Mouse (Mus musculus) C2C12 (cell line): Measurements from ENCODE around the gene Trpm2. TPM values are rescaled to one million over a fixed set of nuclear protein-coding genes. Genes with fewer than 3 reads are reported as not detected.
"Not testable (repeated sequence)": the region's sequence is repeated elsewhere in the genome, so short reads cannot be mapped to it uniquely, and the experiment has no call there.

Experiments
- H3K27me3 ChIP-seq: one replicate; pipeline ENCODE4 v1.6.1; 2011; ENCODE audit not compliant: control insufficient read depth, insufficient read depth, insufficient read length
- H3K36me3 ChIP-seq: one replicate; pipeline ENCODE4 v1.6.1; 2011; ENCODE audit not compliant: control insufficient read depth, insufficient read depth
- H3K4me3 ChIP-seq: one replicate; pipeline ENCODE4 v1.5.1; 2011; ENCODE audit warnings: mild to moderate bottlenecking, control low read depth; ENCODE audit not compliant: poor library complexity, insufficient read depth, severe bottlenecking
- H3K79me2 ChIP-seq: one replicate; pipeline ENCODE4 v1.6.1; 2011; ENCODE audit not compliant: control insufficient read depth, insufficient read depth
- H3K79me3 ChIP-seq: one replicate; pipeline ENCODE4 v1.6.1; 2011; ENCODE audit warnings: low read depth, control low read depth
- H3ac ChIP-seq: one replicate; pipeline ENCODE3; 2011; ENCODE audit warnings: low read depth; ENCODE audit not compliant: control insufficient read depth, insufficient read length
- CEBPB ChIP-seq: IDR thresholded peaks from one replicate; pipeline ENCODE4 v1.6.1; 2011; ENCODE audit warnings: low read depth, mild to moderate bottlenecking, control low read depth, moderate library complexity
- CTCF ChIP-seq: IDR thresholded peaks from one replicate; pipeline ENCODE4 v1.5.1; 2011; ENCODE audit not compliant: control insufficient read depth, insufficient read depth, insufficient read length
- FOSL1 ChIP-seq: IDR thresholded peaks from one replicate; pipeline ENCODE4 v1.8.0; 2011; ENCODE audit warnings: mild to moderate bottlenecking, low read length; ENCODE audit not compliant: poor library complexity, insufficient read depth, severe bottlenecking
- MAX ChIP-seq: IDR thresholded peaks from one replicate; pipeline ENCODE4 v1.6.1; 2011; ENCODE audit warnings: mild to moderate bottlenecking, control low read depth
- MYOD1 ChIP-seq: IDR thresholded peaks from one replicate; pipeline ENCODE4 v1.6.1; 2011; ENCODE audit warnings: low read depth; ENCODE audit not compliant: control insufficient read depth, insufficient read length
- MYOG ChIP-seq: IDR thresholded peaks from one replicate; pipeline ENCODE4 v1.6.1; 2011; ENCODE audit not compliant: control insufficient read depth, insufficient read length; ENCODE audit errors: extremely low read depth
- USF1 ChIP-seq: IDR thresholded peaks from one replicate; pipeline ENCODE4 v1.6.1; 2011; ENCODE audit warnings: low read depth, mild to moderate bottlenecking, control low read depth, moderate library complexity
- long read RNA-seq, 2 experiments: library from polyadenylated mRNA; unstranded; transcript quantifications; one replicate each; pipeline ENCODE4 v2.0.0; 2019 to 2020
- polyA plus RNA-seq: library from polyadenylated mRNA; unstranded; fragments of >200 nt; fragmentation: generic; extraction: Trizol; gene quantifications from one replicate; pipeline ENCODE4 v1.2.1, GENCODE M21; 2012; ENCODE audit warnings: missing spikeins

Gene Trpm2
- 0.02 TPM for polyA plus RNA-seq
- long read RNA-seq, experiment 1: 0 reads
- long read RNA-seq, experiment 2: 0 reads

DNA sequence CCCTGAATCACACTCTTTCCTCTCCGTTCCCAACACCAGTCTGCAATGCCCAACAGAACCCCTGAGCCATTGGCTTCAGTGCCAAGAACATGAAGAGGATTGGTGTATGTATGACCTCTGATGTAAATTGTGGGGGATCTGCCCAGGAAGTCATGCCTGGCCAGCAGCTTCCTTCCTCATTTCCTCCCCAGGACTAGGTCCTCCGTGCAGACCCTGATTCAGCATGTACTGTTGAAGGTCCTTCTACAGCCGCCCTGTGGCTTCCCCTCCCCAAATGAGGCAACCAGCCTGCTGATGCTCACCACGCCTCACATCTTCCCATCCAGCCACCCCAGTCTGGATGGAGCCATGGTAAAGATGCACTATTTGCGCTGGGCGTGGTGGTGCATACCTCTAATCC lies at the start of gene Trpm2:
TSS of gene Trpm2 (minus strand) at position 83 of the 400 bp plus-strand sequence.
- Histone ChIP-seq H3K79me3 (no peaks in the 10 kb centered on the region), H3K36me3 (no peaks in the 10 kb centered on the region), H3K4me3 (no peak within 1 kb of the TSS), H3ac (no peak within 1 kb of the TSS), H3K27me3 (peaks cover 36% of the 10 kb centered on the region), H3K79me2 (no peaks in the 10 kb centered on the region)
- TF ChIP-seq MYOG (no peak), USF1 (no peak), CEBPB (no peak), MYOD1 (no peak), FOSL1 (no peak), MAX (no peak), CTCF (no peak)

GRCm38 (mm10) chr10:78019984-78020383 lies 49.6 kb upstream of the Trpm2 start:
- H3K79me3 ChIP-seq, H3K36me3 ChIP-seq, H3ac ChIP-seq, H3K4me3 ChIP-seq, H3K79me2 ChIP-seq: not testable (repeated sequence)
- peaks cover 13% of the 10 kb centered on the region for H3K27me3 ChIP-seq

DNA sequence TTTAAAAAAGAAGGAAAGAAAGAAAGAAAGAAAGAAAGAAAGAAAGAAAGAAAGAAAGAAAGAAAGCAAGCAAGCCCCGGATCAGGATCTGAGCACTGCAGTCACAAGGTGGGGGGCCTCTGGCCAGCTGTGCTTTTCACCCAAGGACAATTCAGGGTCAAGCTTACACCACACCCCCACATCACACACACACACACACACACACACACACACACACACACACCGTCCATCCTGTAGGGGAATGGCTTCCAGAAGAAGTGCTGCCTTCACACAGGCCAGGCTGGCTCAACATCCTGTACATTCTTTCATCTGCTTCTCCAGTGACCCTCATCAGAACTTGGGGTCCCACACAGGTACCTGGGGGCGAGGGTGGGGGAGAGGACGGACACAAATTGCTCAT lies 48.9 kb upstream of the Trpm2 start:
- Histone ChIP-seq H3K79me3 (no peaks in the 10 kb centered on the region), H3K79me2 (no peaks in the 10 kb centered on the region), H3K4me3 (no peak overlapping the region), H3K27me3 (peaks cover 13% of the 10 kb centered on the region), H3ac (no peak overlapping the region), H3K36me3 (no peaks in the 10 kb centered on the region)
- TF ChIP-seq MAX (no peak), MYOD1 (no peak), USF1 (no peak), CTCF (no peak), FOSL1 (no peak), CEBPB (no peak), MYOG (no peak)

DNA sequence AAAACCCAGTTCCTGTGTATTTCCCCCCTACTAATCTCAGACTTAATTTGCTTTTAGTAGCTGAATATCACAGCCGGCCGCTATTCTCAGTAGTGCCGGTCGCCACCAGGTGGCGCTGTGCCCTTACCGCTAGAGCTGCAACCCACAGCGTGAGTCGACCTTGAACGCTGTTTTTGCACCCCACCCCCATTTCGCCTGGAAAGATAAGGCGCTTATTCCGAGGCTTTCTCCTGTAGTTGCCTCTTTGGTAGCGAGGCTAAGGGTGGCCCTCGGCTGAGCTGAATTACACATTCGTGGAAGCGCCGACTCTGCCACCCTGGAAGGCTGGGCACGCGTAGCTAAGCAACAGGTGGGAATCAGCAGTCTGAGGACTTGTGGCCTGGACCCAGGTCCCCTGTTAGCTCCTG lies 48.4 kb upstream of the Trpm2 start:
- Histone ChIP-seq H3K79me3 (no peaks in the 10 kb centered on the region), H3K79me2 (no peaks in the 10 kb centered on the region), H3K4me3 (no peak overlapping the region), H3K27me3 (peaks cover 13% of the 10 kb centered on the region), H3K36me3 (no peaks in the 10 kb centered on the region), H3ac (no peak overlapping the region)
- TF ChIP-seq CTCF (peak; percentile 90), MAX (no peak)

GRCm38 (mm10) chr10:78016366-78016765 lies 46.0 kb upstream of the Trpm2 start:
- no peaks in the 10 kb centered on the region for H3K79me3 ChIP-seq
- TF ChIP-seq MYOD1 (no peak), FOSL1 (no peak), MAX (no peak), USF1 (no peak), MYOG (no peak)
- no peak overlapping the region for H3K4me3 ChIP-seq
- no peaks in the 10 kb centered on the region for H3K36me3 ChIP-seq
- no peaks in the 10 kb centered on the region for H3K79me2 ChIP-seq
- H3K27me3 ChIP-seq: peaks cover 13% of the 10 kb centered on the region
- H3ac ChIP-seq: no peak overlapping the region

DNA sequence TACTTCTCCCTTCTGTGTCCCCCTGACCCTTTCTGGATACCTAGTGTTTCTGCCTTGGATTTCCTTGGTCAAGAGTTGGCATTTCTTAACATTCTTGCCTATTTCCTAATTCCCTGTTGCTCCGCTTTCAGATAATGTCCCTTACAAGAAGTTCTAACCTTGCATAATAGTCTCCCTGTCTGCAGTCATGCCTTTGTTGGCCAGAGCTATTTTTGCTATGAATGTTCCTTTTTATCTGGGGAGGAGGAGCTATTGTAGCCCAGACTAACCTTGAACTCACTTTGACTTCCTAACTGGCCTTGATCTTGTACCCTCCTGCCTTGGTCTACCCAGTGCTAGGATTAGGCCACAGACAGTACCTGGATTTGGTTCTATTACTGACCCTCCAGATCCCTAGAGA lies 45.1 kb upstream of the Trpm2 start:
- no peak overlapping the region for H3ac ChIP-seq
- no peak overlapping the region for H3K4me3 ChIP-seq
- no peaks in the 10 kb centered on the region for H3K36me3 ChIP-seq
- TF ChIP-seq MYOD1 (no peak), FOSL1 (no peak), MAX (no peak), CTCF (no peak), CEBPB (no peak), MYOG (no peak), USF1 (no peak)
- H3K79me3 ChIP-seq: no peaks in the 10 kb centered on the region
- no peaks in the 10 kb centered on the region for H3K79me2 ChIP-seq
- H3K27me3 ChIP-seq: peaks cover 13% of the 10 kb centered on the region
